Mouse (Mus musculus) embryo, embryonic 10.5 days (tissue): Measurements from ENCODE around the gene Nek10.
"Not testable (repeated sequence)": the region's sequence is repeated elsewhere in the genome, so short reads cannot be mapped to it uniquely, and the experiment has no call there.

Experiments used
- DNase-seq: peaks from one replicate; pipeline ENCODE4 v3.0.0-alpha.2; 2015; ENCODE audit warnings: low spot score

The Nek10 gene

DNA sequence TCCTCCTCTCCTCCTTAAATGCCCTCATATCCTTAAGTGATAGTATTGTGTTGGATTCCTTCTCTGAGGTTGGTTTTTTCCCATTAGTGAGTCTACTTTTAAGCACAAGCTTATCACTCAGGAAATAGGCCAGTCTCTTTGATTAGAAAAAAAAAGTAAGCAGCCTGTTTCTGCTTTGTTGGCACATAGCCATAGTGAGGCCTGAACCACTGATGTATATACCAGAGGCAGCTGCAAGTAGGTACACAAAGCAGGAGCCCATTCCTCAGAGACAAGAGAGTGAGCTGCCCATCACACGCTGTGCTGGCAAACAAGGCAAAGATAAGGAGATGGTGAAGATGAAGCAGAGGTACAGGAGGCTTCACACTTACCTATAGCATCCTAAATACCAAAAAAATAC, 184.2 kb downstream of the Nek10 start:
- DNase-seq: no peak

DNA sequence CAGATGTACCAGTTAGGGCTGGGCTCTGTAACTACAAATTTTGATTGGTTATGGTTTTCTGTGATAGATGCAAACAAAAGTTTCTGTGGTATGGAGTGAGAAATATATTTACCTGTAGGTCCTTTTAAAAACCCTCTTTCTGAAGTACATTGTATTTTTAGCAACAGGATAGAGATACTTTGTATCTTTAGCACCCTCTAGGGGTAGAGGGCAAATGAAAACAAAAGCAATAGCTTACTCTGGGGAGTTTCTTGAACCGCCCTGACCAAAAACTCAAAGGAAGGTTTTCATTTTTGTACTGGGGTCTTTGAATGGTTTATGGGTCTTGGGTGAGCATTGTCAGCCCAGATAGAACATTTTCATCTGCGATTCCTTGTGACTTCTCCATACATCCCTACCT, 188.4 kb downstream of the Nek10 start:
- no peak for DNase-seq

DNA sequence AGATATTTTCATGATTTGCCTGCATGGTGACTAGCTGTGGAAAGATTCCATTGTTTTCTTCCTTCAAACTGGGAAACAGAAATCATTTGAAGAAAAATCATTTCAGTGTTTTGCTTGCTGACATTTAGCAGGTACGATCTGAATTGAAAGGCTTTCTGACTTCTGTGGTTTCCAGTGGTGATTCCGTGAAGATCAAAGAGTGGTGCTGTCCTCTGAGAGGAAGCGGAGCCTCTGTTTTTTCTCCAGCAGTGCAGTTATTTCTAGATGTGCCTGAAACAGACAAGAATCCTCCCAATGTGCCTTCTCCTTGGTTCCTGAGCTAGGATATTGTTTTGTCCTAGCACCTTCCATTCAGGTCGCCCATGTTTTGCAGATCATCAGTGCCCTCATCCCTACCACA, 208.2 kb downstream of the Nek10 start:
- DNase-seq: no peak

DNA sequence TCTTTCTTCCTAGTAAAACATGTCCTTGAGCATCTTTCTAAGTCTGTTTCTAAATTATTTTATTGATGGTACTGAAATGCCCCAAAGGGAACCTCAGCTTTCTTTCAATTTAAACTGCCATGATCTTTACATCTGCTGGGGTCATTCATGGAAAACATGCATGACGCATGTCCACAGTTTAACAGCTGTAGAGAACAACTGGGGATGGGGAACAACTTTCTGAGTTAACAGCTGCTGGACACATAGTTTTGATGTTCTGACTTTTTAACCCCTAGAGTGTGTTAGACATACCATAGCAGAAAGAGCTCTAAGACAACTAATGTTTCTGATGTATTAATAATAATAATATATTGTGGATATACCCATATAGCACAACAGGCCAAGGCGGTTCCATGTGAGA, 211.6 kb downstream of the Nek10 start:
- no peak for DNase-seq

DNA sequence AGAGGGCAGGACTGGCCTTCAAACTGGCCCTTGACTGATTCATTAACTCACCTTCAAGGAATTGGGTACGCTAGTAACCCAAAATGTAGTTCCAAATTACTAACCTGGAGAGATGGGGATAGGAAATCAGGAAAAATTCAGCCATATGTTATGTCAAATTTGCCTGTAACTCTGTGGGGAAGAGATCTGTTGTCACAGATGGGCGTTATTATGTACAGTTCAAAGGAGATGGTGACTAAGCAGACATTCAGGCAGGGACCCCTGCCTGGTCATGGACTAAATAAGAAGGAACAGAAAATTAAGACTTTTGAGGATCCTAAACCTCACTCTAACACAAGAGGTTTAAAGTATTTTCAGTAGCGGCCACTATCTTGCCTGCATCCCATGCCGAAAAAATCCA, 227.4 kb downstream of the Nek10 start:
- not testable (repeated sequence) for DNase-seq

DNA sequence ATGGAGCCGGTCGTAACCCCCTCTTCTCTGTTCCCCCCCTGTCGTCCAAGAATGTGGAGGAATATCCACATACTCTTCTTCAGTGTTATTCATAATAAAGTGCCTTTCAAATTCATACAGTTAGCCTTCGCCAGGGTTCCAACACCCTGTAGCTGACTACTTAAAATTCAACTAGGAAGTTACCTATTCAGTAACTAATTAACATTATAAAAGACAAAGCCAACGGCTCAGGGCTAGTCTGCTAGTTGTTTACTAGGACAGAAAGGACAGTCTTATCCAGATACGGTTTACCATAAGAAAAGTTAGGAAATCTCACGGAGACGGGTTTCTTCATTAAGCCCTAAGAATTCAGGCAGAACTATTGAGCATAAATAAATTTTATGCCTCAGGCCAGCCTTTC, 231.4 kb downstream of the Nek10 start:
- not testable (repeated sequence) for DNase-seq

DNA sequence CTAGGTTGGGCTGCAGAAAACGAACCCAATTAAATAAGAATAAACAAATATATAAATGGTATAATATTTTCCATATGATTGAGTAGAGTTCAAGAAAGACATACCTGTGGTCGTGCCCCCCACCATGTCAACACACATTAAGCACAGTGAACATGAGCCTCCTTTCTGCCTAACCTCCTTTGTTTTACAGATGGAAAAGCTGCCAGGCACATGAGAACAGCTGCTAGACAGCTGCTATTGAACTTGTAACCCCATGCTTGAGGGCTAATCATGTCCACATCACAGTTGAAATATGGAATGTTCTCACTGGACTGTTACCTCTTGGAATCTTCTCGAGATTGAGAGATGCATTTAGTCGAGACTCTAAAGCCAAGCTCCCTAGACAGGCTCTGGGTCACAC, 245.0 kb downstream of the Nek10 start:
- no peak for DNase-seq

DNA sequence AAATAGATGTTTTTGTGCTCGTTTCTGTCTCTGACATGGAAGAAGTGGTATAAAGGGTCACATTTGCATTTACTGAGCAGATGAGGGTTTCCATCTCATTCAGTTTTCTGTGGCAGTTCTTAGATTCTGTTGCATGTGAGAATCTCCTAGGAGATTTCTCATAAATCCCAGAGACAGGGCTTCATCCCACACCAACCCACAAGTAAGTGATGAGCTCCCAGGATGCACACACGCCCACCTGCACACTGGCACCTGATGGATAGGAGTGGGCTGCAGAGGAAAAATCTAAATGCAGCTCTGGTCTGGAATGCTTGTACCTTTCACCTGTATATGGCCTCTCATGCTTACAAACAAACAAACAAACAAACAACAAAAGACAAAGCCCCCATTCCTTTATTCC, 258.3 kb downstream of the Nek10 start:
- no peak for DNase-seq
